Mouse (Mus musculus) embryonic fibroblast, embryonic 13.5 days (primary cell): ENCODE data around the gene Fam198a.

Experiments used
- CTCF ChIP-seq: IDR thresholded peaks from 2 replicates; pipeline ENCODE4 v1.5.1; 2011; ENCODE audit warnings: mild to moderate bottlenecking, control low read depth, low read length, moderate library complexity, borderline replicate concordance; ENCODE audit not compliant: insufficient read depth
- POLR2A ChIP-seq: IDR thresholded peaks from 2 replicates; pipeline ENCODE4 v1.6.1; 2011; ENCODE audit warnings: low read depth, mild to moderate bottlenecking, control low read depth, low read length, moderate library complexity

DNA sequence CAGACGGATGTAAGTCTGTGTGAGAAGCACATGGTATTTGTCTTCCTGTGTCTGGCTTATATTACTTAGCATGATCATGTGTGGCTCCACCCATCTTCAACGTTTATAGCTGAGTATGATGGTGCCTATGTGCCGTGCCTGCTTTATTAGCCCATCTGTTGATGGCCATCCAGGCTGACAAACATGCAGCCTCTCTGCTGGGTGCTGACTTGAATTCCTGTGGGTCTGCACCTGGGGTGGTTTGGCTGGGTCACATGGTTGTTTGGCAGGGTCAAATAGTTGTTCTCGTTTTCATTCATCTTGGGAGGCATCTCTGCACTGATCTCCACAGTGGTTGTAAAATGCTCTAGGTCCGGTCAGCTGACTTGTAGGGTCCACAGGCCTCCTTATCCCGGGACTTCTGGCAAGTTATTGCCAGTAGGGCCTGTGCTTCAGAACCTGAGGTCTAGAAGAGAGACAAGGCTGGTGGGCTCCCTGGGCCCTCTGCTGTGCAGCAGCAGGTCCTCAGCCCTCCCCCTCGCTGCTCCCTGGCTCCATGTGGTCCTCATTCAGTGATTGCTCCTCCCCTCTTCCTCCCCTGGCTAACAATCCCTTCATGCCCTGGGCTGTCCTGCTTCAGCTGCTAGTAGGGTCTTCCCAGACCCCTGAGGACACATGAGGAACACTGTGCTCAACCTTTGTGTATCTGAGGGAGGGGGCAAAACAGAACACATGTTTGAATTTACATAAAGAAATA is 75.2 kb downstream of the Fam198a start:
- TF ChIP-seq CTCF (no peak), POLR2A (no peak)
